Mouse (Mus musculus) adrenal gland, postnatal 4 days (tissue): ENCODE data around the gene Slc52a3. TPM values are rescaled to one million over a fixed set of nuclear protein-coding genes. Genes with fewer than 3 reads are reported as not detected.

ENCODE experiments used
- DNase-seq, 2 experiments: peaks; one replicate each; pipeline ENCODE4 v3.0.0; 2021 to 2022; ENCODE audit warnings: low spot score in 2 of 2, mixed read lengths in 2 of 2
- total RNA-seq, 2 experiments: library from RNA; stranded (reverse); gene quantifications; 2 replicates each; pipeline ENCODE4 v1.2.3; 2021

The Slc52a3 gene
- total RNA-seq, 2 experiments from 2014 or later: 2.4 to 6.2 TPM

DNA sequence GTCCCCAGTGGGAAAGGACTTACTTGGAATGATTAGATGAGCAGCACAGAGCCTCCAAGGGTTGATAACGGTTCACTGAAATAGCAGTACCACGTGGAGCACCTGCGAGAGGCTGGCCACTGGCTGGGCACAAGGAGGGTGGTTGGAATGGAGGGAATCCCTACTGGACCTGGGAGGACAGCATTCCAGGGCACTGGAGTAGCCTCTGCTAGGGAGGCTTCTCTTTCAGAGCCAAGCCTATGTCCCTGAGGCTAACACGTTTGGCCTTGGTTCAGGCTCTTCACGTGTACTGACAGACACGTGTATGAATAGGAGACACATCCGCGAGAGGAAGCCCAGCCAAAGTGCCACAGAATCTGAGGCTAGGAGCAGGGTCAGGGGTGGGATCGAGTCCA, 2.2 kb downstream of the Slc52a3 start:
- DNase-seq: no peak

DNA sequence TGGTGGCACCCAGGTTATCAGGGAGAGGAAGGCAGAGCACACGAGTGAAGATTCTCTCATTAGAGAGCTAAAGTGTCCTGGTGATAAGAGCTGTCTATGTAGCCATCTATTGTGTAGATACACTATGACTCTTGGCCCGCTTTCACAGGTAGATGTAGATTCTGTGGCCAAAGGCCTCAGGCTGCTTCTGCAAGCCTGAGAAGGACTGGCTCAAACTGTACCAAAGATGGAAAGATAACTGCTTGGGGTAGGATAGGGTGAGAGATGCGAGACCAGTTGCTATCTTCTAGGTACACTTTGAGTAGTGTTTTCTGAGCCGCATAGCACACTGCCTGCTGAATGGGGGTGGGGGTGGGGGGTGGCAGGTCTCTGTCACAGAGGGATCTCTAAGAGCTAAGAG, 2.6 kb downstream of the Slc52a3 start:
- no peak for DNase-seq

GRCm38 (mm10) chr2:151999669-152000290, 3.5 kb downstream of the Slc52a3 start:
- no peak for DNase-seq

GRCm38 (mm10) chr2:152000291-152000679, 4.0 kb downstream of the Slc52a3 start:
- DNase-seq: no peak

DNA sequence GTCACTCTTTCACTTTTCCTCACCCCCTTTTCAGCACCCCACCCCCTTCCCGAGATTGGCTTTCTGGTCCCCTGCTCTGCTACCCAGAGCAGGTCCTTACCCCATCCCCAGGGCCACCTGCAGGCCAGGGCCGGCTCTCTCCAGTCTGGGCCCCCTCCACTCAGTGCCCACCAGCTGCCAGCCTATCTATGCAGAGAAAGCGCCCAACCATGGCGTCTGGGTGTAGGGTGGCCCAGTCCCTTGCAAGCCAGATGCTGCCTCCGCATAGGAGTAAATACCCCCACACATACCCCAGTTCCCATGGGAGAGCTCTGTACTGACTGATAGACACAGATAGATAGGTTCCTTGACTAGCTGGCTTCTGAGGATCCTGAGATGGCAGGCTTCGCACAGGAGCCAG, 4.4 kb downstream of the Slc52a3 start:
- DNase-seq: no peak

DNA sequence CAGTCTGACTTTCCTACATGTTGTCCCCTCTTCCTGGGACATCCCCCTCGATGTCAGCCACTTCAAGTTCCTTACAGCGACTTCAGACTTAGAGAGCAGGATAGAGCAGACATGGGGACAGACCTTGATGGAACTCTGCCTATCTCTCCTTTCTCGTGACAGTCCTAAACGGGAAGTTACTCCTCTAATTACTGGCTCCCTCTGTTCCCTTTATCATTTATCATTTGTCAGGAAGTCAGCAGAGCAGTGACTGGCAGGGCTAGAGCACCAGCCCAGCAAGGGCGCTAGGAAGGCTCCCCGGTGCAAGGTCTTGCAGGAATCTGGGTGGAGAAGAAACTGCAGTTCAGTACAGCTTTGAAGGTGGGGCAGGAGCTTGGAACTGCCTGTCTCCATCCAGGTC, 6.2 kb downstream of the Slc52a3 start:
- no peak for DNase-seq

DNA sequence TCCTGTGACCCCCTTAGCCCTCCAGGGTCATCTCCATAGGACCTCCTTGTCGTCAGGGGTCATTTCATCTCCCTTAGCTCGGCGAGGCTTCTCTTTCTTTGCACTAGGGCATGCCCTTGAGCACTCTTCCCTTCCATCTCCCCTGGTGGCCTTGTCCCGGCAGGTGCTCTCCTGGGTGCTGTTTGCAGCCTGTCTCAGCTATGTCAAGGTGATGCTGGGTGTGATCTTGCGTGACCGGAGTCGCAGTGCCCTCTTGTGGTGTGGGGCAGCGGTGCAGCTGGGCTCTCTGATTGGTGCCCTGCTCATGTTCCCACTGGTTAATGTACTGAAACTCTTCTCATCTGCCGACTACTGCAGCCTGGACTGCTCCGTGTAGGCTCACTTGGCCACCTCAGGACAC, 11.5 kb downstream of the Slc52a3 start:
- no peak for DNase-seq

GRCm38 (mm10) chr2:152009061-152009779, 12.9 kb downstream of the Slc52a3 start:
- no peak for DNase-seq

- no peak for DNase-seq
These were observed 13.9 kb downstream of the Slc52a3 start for GRCm38 (mm10) chr2:152010251-152010650.

- no peak for DNase-seq
These were observed 14.3 kb downstream of the Slc52a3 start for GRCm38 (mm10) chr2:152010661-152011060.

DNA sequence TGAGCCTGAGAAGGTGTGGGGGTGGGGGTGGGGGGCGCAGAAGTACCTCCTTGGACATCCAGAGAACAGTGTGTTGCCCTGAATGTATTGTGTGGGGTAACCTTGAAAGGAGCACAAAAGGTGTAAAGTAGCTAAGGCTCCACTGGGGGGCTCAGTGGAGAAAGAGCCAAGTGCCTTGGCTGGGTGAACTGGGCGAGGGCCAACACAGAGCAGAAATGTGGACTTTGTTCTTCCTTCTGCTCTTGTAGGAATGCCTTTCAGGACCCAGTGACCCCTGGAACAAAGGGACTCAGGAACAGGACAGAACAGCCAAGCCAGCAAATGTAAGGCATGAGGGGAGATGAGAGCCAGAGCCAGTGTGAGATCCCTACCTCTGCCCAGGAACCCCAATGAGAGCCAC, 15.4 kb downstream of the Slc52a3 start:
- DNase-seq: no peak

- no peak for DNase-seq
These were observed 15.9 kb downstream of the Slc52a3 start for GRCm38 (mm10) chr2:152012222-152012621.

GRCm38 (mm10) chr2:152012701-152013100, 16.4 kb downstream of the Slc52a3 start:
- no peak for DNase-seq

DNA sequence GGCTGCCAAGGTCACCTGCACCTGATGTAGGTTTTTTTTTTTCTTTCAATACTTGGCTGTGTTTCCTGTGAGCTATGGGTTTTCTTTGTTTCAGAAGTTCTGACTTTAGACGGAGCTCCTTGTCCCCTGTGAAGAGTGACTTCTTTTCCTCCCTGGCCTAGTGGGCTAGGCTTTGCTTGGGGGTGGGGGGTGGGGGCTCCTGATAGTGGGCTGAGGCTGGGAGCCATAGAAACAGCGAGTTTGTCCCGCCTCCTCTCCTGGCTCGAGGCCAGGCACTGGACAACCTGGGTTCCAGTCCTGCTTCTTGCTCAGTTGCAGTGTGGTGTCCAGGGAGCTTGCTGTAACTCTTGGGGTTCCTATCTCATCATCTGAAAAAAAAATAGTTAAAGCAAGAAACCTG, 19.7 kb downstream of the Slc52a3 start:
- DNase-seq: no peak

DNA sequence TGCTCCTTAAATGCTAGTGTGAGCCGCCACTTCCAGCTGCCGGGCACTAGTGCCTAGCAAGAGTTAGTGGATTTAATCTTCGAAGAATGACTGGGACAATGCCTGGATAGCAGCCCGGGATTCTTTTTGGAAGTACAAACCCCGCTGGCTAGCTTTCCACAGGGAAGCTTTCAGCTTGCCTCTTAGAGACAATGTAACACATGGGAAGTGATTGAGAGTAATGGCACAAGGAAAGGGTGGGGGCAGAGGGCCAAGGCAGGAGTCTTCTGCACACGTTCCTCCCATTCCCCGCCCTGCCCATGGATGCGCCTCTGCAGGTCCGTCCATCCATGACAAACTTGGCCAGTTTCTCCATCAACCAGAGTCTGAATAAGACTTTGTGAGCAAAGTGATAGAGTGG, 20.4 kb downstream of the Slc52a3 start:
- DNase-seq: no peak

GRCm38 (mm10) chr2:152020255-152020654, 23.9 kb downstream of the Slc52a3 start:
- DNase-seq: peak in 1 of 2 experiments; percentile 39

DNA sequence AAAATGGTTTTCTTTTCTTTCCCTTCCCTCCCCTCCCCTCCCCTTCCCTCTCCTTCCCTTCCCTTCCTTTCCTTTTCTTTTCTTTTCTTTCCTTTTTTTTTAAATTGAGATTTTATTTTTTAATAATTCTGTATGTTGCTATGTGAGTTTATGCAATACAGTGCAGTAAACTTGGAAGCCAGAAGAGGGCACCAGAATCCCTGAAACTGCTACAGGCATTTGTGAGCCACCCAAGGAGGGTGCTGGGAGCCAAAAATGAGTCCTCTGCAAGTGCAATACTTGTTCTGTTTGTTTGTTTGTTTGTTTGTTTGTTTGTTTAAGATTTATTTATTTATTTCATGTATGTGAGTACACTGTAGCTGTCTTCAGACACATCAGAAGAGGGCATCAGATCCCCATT, 25.7 kb downstream of the Slc52a3 start:
- no peak for DNase-seq

- no peak for DNase-seq
These were observed 28.6 kb downstream of the Slc52a3 start for GRCm38 (mm10) chr2:152024883-152025422.

DNA sequence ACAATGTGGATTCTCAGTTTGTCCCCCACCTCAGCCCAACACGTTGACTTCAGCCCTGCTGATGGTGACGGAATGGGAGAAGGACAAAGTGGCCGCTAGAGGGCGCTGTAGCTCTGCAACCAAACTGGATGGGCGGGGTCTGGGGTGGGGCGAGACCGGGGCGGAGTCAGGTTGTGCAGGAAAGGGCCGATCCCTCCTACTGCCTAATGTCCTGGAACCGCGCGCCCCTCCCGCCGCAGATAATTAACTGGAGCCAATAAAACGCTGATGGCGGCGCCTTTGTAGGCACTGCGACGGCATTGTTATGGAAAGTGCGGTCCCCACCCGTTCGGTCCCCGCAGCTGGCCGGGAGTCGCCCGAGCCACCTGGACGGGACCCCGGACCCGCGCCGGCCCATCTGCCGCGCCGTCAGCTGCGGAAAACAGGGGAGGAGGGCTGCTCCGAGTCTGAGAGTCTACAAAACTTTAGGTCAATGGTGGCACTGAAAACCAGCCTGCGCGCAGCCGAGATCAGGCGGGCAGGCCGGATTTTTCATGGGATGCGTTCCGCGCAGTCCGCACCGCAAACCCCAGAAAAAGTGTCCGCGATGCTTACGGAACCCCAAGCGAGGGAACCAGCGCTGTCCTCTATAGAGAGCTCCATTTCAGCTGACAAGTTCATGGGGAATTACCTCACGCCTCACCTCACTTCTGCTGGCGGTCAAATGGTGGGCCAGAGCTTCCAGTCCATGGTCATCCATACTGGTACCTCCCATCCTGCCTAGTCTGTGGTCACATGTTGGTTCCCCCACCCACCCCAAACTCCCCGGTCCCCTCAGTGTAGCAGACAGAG, 33.2 kb downstream of the Slc52a3 start:
- DNase-seq: peak; percentile 68 to 71

GRCm38 (mm10) chr2:152030986-152031385, 34.7 kb downstream of the Slc52a3 start:
- no peak for DNase-seq

DNA sequence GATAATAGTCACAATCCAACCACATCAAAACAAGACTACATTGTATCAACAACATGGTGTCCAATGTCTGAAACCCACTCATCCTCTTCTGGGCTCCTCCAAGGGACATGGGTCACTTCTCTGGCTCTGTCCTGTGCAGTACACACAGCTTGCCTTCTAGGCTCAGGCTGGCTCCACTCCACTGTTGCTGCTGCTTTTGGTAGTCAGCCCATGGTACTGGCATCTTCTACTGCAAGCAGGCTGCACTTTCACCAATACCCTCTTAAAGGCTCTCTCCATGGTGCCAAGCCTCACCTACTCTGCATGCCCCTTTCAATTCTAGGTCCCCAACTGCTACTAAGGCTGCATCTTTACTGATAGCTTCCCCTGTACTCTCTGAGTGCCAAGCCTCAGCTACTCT, 43.8 kb downstream of the Slc52a3 start:
- no peak for DNase-seq
